Mouse (Mus musculus): ENCODE data around the gene Rspry1. TPM values are rescaled to one million over a fixed set of nuclear protein-coding genes. Genes with fewer than 3 reads are reported as not detected.

Rspry1 gene
- total RNA-seq (2015) (39.4 and 41.1 TPM in 2 replicates), total RNA-seq (2017) (31.6 and 35.4 TPM in 2 replicates)

DNA sequence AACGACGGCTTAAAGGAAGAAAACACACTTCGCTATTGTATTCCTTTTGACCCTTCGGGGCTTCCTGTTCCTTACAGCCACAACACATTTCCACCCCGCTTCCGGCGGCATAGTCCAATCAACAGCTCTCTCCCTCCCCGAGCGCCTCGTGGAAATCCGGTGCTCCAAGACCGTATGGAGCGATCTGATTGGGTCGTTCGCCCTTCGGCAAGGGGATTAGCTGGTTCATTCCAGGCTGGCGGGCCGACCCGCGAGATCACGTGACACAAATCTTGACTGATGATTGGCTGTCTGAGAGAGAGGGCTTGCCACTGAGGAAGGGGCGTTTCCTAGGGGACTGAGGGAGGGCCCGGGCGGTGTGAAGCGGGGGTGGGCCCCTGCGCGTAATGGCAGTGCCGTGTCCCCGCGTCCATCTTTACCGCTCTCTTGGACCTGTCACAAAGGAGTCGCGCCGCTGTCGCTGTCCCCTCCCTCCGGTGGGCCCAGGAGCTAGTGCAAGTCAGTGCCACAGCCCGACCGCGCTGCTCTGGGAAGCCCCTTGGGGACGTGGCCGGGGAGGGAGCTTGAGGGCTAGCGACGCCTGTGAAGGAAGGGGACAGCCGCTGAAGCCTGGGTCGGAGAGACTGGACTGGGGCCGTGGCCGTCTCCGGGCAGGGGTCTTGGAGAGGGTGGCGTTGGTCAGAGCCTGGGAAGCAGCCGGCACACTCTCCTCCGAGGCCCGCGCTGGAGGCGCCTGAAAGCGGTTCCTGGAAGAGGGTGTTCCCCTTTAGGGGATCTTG lies at the start of gene Rspry1, which contains the start of gene Fam192a:
Gene Rspry1, plus strand, starts transcription at position 331 of the 779 bp plus-strand sequence.
Gene Fam192a, minus strand, starts transcription at position 391 of the 779 bp plus-strand sequence.
- ATAC-seq (replicated peaks; ENCODE audit: poor library complexity): peak; percentile 92

DNA sequence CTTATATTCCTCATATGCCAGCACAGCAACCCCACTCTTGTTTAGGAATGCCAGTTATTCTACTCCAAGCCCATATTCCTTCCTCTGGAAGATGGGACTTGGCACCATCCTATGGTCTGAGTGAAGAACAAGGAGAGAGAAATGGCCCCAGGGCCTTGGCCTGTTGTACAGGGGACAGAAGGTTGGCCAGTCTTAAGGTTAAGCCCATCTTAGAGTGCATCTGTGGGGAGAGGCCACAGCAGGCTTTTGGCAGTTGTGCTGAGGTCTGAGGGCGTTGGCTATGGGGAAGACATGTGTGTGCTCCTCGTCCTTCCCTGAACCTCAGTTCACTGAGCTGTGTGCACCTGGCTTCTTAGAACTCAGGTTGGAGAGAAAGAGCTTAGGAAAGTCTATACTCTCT lies 49.0 kb upstream of the Rspry1 start:
- ATAC-seq (replicated peaks; ENCODE audit: poor library complexity): peak; percentile 54

DNA sequence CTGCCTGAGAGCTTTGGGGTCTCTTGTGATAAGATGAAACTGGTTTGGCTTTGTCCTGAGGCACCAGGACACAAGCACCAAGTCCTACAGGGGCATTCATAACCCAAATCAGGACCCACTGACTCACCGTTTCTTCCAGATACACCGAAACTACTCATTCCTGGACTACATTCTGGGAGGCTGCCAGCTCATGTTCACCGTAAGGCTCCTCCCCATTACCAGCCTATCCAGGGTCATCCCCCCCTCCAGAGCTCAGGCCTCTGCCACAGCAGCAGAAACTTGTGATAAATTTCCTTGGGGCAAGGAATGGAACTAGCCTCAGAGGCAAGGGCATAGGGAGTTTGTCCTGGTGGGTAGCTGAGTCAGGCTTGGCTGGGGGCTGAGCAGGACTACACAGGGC lies 44.5 kb upstream of the Rspry1 start:
- ATAC-seq (replicated peaks; ENCODE audit: poor library complexity): no peak

DNA sequence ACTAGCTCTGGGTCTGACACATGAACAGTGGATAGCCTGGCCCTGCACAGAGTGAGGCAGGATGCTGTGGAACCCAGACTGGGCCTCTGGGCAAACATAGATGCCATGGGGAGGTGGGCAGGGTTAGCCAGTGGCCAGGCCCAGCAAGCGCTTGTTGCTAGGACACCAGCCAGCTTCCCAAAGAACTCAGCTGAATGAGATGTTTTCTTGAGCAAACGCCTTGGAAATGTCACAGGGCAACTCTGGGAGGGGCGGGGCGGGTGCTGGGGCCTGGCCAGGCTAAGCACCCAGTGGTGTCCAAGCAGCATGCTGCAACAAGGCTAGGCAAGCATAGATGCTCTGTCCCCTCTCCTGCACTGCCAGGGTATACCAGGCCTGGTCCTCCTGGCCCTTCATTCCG lies 40.5 kb upstream of the Rspry1 start:
- no peak for ATAC-seq (replicated peaks; ENCODE audit: poor library complexity)

DNA sequence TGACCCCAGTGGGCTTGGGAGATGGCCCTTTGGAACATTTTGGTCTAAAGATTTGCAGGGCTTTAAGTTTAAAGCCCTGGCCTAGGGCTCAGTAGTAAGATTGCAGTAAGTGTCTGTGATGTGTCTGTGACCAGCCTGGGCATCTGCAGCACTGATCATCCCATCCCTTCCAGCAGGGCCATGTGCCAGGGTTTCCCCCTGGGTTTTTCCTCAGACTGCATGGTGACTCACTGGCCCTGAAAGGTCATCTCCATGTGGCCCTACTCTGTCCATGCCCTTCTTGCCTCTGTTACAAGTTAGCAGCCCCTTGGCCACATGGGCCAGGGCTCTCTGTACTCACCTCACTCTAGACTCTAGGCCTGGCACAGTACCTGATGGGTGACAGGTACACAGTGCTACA lies 37.3 kb upstream of the Rspry1 start:
- ATAC-seq (replicated peaks; ENCODE audit: poor library complexity): no peak

DNA sequence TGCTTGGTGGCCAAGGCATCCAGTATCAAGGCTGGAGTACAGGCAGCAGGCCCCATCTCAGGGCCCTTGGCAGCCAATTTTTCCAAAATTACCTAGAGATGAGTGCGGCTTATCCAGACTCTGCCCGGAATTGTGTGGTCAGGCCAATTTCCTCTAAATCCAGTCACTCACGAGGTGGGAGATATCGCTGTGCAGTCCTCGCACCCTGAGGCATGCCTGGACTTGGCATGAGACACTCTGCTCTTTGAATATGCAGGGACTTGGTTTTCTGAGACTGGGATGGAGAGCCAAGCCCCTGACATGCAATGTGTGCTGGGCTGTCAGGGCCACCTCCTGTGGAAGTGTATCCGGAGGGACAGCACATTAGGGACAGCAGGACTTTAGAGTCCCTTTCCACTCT lies 35.7 kb upstream of the Rspry1 start:
- ATAC-seq (replicated peaks; ENCODE audit: poor library complexity): no peak

DNA sequence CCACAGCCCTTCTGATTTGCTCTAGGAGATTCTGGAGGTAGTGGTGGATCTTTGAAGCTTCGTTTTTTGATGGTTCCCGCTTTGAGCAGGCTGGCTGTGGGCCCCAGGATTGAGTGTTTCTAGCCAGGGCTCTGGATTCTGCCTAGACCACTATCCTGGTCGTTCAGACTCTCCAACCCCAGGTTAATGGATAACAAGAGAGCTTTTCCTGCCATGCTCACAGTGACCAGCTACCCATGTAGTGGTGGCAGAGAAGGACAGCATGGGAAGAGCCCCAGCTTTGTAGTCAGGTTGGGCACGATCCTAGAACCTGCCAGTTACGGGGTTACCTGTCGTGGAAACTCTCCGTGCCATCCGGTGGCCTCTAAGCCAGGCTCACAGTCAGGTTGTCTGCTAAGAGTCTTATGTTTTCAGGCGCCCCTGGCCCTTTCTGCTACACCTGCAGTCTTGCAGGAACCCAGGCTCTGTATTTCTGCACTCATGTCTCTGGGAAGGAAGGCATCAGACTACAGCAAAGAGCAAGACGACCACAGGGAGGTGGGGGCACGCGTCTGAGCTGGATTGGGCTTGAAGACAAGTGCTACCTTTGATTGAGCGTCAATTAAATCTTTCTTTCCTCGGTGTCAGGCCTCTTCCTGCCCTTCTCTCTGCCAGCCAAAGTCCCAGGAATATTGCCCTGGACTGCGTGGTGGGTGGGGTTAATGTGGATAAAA lies 35.1 kb upstream of the Rspry1 start:
- no peak for ATAC-seq (replicated peaks; ENCODE audit: poor library complexity)

DNA sequence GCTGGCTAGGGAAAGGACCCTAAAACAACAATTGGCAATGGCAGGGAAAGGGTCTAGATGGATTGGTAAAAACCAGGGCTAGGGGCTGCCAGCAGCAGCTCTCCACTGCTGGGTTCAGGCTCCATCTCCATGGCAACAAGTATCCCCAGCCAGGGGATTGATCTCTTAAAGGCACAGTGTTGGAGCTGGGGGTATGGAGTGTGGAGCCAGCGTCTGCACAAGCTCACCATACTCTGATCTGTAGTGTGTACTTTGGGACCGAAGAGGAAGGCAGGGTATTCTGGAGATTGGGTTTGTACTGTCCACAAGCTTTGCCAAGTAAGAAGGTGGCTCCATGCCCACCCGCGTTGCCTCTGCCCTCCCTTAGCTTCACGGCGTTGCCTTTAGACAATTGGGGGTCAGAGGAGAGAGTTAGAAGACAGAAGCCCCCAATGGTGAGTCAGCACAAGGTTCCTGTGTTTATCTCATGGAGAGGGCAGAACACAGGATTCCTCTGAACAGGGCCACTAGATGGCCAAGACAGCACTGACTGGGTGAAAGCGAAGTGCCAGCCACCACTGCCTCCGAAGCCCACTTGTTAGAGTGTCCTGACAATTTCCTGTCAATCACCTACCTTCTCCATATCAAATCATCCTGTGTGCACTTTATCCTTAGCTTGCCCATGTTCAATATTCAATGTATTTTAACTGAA lies 34.4 kb upstream of the Rspry1 start:
- ATAC-seq (replicated peaks; ENCODE audit: poor library complexity): no peak

DNA sequence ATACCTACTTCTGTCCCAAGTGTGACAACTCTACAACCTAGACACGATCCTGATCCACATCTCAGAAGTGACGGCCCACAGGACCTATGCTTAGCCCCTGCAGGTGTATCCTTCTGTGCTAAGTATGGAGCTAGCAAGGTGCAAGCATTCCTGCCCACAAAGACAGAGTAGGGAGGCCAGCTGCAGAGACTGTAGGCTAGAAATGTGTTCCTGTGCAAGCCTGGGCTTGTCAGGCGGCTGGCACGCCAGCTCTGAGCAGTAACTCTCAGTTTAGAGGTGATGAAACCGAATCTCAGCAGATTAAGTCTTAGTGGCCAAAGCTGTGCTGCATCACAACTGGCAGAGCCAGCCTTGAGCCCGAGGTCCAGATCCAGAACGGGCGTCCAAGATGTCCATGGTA lies 33.6 kb upstream of the Rspry1 start:
- ATAC-seq (replicated peaks; ENCODE audit: poor library complexity): no peak

DNA sequence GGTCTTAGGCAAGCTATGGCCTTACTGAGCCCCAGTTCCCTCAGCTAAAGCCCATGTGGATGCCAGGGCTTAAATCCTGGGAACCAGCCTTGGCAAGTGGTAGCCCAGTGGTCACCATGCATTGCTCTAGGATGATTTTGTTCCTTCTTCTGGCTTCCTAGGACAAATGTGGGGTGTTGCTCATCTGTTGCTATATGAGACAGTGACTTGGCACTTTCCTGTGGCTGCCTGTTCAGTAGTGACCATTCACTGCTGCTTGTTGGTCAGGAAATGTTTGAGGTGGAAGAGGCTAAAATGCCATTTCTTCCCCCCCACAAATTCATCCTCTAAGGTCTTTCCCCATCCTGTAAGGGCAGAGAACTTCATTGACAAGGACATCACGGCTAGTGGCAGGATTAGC lies 32.3 kb upstream of the Rspry1 start:
- ATAC-seq (replicated peaks; ENCODE audit: poor library complexity): no peak

DNA sequence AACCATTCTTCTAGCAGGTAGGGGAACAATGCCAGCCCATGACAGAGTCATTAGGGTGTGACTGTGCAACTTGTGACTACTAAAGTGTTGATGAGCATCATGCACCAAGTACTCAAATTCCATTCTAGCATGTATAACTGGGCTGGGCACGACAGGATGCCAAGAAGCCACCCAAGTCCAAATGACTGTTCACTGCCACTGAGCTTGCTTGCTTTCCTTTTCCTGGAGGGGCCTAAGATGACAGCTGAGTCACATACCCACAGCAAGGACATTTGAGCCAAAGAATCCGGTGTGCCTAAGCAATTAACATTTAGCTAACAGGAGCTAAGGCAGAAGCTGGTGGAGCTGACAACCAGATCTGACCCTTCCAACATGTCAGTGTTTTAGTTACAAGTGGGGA lies 29.8 kb upstream of the Rspry1 start:
- no peak for ATAC-seq (replicated peaks; ENCODE audit: poor library complexity)

DNA sequence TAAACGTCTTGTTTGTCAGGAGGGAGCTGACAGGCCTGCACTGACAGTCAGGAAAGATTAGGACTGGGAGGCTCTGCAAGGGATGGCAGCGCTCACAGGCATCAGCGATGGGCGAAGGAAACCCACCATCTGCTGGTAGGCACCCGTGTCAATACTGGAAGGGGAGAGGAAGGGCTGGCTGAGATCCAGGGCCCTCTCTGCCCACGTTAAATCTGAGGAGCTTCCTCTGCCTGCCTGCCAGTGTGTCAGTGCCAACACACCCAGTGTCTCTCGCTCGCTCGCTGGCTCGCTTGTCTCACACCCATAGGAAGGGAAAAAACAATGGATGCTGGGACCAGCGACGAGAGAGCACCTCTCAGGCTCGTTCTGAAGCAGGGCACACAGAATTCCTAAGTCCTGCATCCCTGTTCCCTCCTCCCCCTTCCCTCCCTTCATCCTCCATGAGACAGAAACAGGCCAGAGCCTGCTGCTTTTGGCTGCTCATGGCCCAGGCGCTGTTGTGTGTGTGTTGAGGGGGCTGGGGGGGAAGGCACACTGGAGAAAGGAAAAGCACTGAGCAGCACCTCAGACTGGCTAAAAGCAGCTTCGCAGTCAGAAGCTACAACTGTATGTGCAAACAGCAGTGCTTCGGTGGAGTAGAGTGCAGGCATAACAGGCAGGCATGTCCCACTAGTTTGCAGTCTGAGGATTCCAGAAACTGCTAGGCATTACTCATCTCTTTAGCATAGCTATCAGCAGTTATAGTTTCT lies 27.4 kb upstream of the Rspry1 start:
- no peak for ATAC-seq (replicated peaks; ENCODE audit: poor library complexity)

DNA sequence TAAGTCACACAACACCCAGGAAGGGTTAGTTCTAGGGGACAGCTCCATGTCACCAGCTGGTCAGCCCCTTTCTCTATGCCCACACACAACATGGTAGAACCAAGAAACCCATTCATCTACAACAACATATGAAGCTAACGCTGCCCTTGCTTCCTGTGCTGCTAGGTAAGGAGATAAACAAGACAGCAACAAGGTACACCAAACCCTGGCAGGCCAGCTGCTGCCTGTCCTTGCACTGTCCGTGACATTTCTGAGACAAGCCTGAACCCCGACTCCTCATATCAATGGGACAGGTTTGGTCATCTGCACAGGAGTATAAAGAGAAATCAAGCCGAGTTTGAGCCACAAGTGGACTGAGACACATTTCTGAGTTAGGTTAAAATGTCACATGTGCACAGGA lies 26.6 kb upstream of the Rspry1 start:
- no peak for ATAC-seq (replicated peaks; ENCODE audit: poor library complexity)

DNA sequence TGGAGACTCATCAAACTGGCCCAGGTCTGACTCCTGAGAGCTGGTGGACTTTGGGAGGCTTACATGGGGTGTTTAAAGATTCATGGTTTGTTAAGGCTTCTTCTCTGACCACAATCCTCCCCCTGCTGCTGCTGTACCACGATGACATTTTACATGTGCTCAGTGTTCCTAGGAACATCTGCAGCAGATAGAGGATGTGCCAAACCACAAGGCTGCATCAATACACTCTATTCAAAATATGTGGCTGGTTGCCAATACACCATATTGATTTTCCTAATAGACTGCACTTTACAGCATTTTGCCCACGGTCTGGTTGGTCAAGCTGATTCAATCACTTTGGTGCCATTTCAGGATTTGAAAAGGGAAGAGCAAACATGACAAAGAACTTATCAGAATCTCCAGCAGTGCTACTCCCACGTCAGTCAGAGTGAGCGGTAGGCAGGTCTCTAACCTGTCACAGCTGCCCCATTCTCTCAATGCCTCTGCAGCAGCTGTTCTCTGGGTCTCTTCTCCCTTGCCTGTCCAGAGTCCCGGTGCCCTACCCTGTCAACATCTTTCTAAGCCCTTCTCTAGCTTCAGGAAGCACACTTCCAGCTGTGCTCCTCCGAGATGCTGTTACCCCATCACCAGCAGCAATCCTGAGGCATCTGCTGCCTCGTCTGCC lies 19.8 kb upstream of the Rspry1 start:
- peak; percentile 83 for ATAC-seq (replicated peaks; ENCODE audit: poor library complexity)

DNA sequence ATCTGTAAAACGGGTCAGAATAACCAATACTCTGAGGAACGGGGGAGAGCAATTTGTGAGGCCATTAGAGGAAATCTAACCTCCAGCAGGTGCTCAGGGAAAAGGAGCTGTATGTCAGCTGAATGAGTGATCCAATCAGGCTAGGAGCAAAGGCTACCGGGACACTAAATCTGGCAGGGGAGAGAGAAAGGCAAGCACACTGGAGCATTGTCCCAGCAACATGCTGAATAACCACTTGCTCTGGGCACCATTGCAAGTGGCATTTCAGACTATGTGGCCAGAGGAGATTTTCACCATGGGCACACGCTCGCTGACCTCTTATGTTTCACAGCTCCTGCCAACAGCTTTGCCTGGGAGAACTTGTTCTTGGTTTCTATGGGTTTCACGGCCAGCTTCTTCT lies 19.2 kb upstream of the Rspry1 start:
- ATAC-seq (replicated peaks; ENCODE audit: poor library complexity): no peak

DNA sequence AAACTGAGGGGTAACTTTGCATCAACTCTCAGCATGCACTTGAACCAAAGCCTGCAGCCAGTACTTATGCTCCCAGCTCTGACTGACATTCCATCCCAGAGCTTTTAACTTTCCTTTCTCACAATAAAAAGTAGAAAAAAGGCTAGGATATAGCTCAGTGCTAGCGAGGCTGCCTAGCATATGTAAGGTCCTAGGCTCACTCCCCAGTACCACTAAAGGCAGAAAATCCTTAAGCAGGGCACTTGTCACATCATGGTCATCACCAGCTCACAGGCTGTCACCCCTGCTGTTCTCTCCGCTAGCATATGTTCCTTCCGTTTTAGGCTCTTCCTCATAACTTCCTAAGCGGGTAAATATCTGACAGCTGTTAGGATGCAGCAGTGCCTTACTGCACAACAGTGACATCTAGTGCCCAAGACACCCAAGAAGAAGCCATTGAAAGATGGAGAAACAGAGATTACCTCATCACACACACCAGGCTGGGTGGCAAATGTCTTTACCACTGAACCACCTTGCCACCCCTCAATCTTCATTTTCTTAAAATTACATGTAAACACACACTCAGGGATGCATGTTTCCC lies 17.4 kb upstream of the Rspry1 start:
- ATAC-seq (replicated peaks; ENCODE audit: poor library complexity): peak; percentile 95

DNA sequence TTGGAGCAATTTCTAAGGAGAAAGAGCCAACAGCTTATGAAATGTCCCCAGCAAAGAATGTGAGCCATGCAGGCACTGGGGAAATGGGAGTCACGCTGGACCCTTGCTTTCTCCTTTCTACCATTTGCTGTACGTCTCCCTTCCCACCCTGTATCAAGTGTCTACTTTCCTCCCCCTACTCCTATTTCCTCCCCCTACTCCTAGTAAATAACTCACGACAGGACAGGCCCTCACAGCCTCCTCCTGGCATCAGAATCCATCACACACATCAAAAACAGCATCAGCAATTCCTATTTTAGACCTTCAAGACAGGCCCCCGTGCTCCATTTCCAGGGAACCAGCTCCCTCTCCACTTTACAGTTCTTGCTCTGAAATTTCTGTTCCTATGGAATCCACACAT lies 10.0 kb upstream of the Rspry1 start:
- ATAC-seq (replicated peaks; ENCODE audit: poor library complexity): no peak

DNA sequence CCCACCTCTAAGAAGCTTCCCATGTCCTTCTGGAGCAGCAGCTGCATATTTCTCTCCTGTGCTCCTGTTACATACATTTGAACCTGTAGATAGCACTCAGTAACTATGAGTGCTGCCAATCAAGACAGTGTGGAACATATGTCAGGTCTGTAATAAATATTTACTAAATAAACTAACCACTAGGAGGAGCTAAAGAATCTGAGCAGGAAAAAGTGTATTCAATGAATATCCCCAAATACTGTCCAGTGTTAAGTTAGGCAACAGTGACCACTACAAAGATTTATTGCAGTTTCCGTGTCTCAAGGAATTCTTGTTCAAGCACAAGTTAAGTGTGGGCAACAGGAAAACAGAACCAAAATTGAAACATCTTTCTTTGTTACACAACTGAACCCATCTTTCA lies 7.5 kb upstream of the Rspry1 start:
- ATAC-seq (replicated peaks; ENCODE audit: poor library complexity): peak; percentile 89

DNA sequence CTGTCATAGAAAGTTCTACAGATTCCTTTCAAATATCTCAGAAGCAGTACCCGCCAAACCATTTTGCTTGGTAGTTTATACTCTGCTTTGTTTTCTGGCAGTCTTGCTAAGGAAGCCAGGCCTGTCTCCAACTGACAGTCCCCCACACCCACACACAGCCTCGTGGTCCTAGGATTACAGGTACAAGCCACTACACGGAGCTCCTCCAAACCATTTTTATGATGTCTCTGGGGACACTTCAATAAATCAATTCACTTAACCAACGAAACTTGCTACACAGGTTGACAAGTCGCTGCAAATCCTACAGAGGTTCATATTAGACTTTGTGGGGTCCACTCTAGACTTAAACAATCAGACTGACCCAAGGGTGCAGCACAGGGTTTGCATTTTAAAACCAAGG lies 1.3 kb upstream of the Rspry1 start:
- no peak for ATAC-seq (replicated peaks; ENCODE audit: poor library complexity)

DNA sequence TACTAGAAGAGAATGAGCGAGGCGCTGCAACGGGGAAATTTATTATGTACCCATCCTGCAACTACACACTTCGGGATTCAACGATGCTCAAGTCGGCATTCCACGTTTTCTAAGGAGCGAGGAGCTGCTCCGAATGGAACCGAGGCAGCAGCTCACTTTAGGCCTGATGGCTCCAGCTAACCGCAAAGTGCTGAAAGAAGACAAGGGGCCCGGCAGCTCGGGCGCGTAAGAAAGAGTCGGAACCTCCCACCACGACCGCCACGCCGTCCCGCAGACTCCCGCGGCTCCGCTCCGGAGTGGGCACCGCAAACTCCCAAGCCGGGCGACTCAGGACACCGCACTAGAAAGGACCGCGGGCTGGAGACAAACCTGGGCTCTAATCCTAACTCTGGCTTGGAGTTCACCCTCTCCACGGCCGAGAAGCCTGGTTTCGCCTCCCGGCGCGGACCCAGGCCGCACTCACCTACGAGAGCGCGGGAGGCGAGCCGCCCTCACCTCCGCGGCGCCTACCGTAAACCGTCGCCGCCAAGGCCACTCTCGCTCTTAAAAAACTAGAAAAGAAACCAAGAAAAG lies 617 bp upstream of the Rspry1 start:
- ATAC-seq (replicated peaks; ENCODE audit: poor library complexity): peak; percentile 12
